Mouse (Mus musculus) kidney, embryonic 15.5 days (tissue): ENCODE measurements around the gene Tapbpl. TPM values are rescaled to one million over a fixed set of nuclear protein-coding genes. Genes with fewer than 3 reads are reported as not detected.
"Not testable (repeated sequence)": the region's sequence is repeated elsewhere in the genome, so short reads cannot be mapped to it uniquely, and the experiment has no call there.

Experiments
- ATAC-seq: fragments of 200-750 bp; cut with Nextera tagmentation; replicated peaks from 2 replicates; pipeline ENCODE4 v1.8.0; 2017; ENCODE audit warnings: moderate TSS enrichment; ENCODE audit not compliant: low FRiP score
- H3K27ac ChIP-seq: fragments of 300-500 bp; sonication (generic); 2 replicates; pipeline ENCODE4 v1.5.1; 2015; ENCODE audit warnings: mild to moderate bottlenecking, inconsistent platforms
- H3K27me3 ChIP-seq: fragments of 300-500 bp; sonication (generic); 2 replicates; pipeline ENCODE4 v1.6.1; 2015; ENCODE audit warnings: inconsistent platforms
- H3K36me3 ChIP-seq: fragments of 300-500 bp; sonication (generic); 2 replicates; pipeline ENCODE4 v1.6.1; 2015; ENCODE audit warnings: inconsistent platforms
- H3K4me1 ChIP-seq: fragments of 300-500 bp; sonication (generic); 2 replicates; pipeline ENCODE4 v1.6.1; 2015; ENCODE audit warnings: inconsistent platforms
- H3K4me2 ChIP-seq: fragments of 300-500 bp; sonication (generic); 2 replicates; pipeline ENCODE4 v1.6.1; 2015; ENCODE audit warnings: moderate library complexity, mild to moderate bottlenecking, inconsistent platforms
- H3K4me3 ChIP-seq: fragments of 300-500 bp; sonication (generic); replicated peaks from 2 replicates; pipeline ENCODE4 v1.5.1; 2015; ENCODE audit warnings: mild to moderate bottlenecking, inconsistent platforms
- H3K9ac ChIP-seq: fragments of 300-500 bp; sonication (generic); 2 replicates; pipeline ENCODE4 v1.6.1; 2015; ENCODE audit warnings: mild to moderate bottlenecking, inconsistent platforms
- H3K9me3 ChIP-seq: fragments of 300-500 bp; sonication (generic); replicated peaks from 2 replicates; pipeline ENCODE4 v1.6.1; 2016; ENCODE audit warnings: inconsistent platforms
- WGBS: fragments of 180-500 bp; shearing (Covaris S2); methylation state at CpG from one replicate; pipeline ENCODE4 v1.1.7; 2015; ENCODE audit warnings: mixed read lengths; 5-methylcytosine and 5-hydroxymethylcytosine counted together
- polyA plus RNA-seq: library from polyadenylated mRNA; unstranded; fragments of >200 nt; fragmentation: Nextera tagmentation; extraction: Ambion mirVana; gene quantifications from 2 replicates; pipeline ENCODE4 v1.2.1, GENCODE M21; 2015

Gene Tapbpl
- polyA plus RNA-seq = 5.4 and 6.1 TPM in 2 replicates

GRCm38 (mm10) chr6:125231117-125232044 is at the start of gene Tapbpl:
Gene Tapbpl (minus strand): TSS chr6:125231860.
- WGBS = 6% methylated on average over 16 of the region's 16 CpGs

GRCm38 (mm10) chr6:125279729-125280128 is 48.1 kb upstream of the Tapbpl start:
- Histone ChIP-seq H3K9ac (no peak overlapping the region), H3K27me3 (no peaks in the 10 kb centered on the region), H3K4me1 (peaks cover 3% of the 10 kb centered on the region; the same call in 1 of the 2 replicates), H3K9me3 (no peaks in the 10 kb centered on the region), H3K4me2 (no peak overlapping the region), H3K27ac (no peak overlapping the region), H3K36me3 (no peaks in the 10 kb centered on the region), H3K4me3 (no peak overlapping the region)
- 59% methylated on average over 8 of the region's 8 CpGs for WGBS
- no peak for ATAC-seq

More at GRCm38 (mm10) chr6:125231117-125232044, at the start of gene Tapbpl:
- Histone ChIP-seq H3K9me3 (no peaks in the 10 kb centered on the region), H3K4me3 (peak within 1 kb of the TSS; percentile 55), H3K4me1 (peaks cover 36% of the 10 kb centered on the region), H3K36me3 (no peaks in the 10 kb centered on the region), H3K4me2 (peak within 1 kb of the TSS; percentile 96), H3K9ac (peak within 1 kb of the TSS; percentile 72), H3K27me3 (no peaks in the 10 kb centered on the region), H3K27ac (peak within 1 kb of the TSS; percentile 73)
- ATAC-seq = peak; percentile 65

- Histone ChIP-seq H3K4me2 (no peak overlapping the region), H3K4me3 (no peak overlapping the region), H3K27ac (no peak overlapping the region), H3K27me3 (0 out of 2 replicates have a peak, but pooled peaks cover 3% of the 10 kb centered on the region), H3K4me1 (peaks cover 7% of the 10 kb centered on the region), H3K36me3 (no peaks in the 10 kb centered on the region), H3K9me3 (no peaks in the 10 kb centered on the region), H3K9ac (no peak overlapping the region)
- 57% methylated on average over 15 of the region's 15 CpGs for WGBS
- no peak for ATAC-seq
Observed at GRCm38 (mm10) chr6:125274841-125275563, 43.3 kb upstream of the Tapbpl start.

- Histone ChIP-seq H3K27me3 (0 out of 2 replicates have a peak, but pooled peaks cover 3% of the 10 kb centered on the region), H3K27ac (no peak overlapping the region), H3K9ac (no peak overlapping the region), H3K36me3 (no peaks in the 10 kb centered on the region), H3K9me3 (no peaks in the 10 kb centered on the region), H3K4me2 (peak overlapping the region; percentile 53; the same call in 1 of the 2 replicates), H3K4me1 (peaks cover 7% of the 10 kb centered on the region), H3K4me3 (no peak overlapping the region)
- no peak for ATAC-seq
- WGBS = 72% methylated on average over 10 of the region's 10 CpGs
Observed at GRCm38 (mm10) chr6:125272228-125272785, 40.6 kb upstream of the Tapbpl start.

DNA sequence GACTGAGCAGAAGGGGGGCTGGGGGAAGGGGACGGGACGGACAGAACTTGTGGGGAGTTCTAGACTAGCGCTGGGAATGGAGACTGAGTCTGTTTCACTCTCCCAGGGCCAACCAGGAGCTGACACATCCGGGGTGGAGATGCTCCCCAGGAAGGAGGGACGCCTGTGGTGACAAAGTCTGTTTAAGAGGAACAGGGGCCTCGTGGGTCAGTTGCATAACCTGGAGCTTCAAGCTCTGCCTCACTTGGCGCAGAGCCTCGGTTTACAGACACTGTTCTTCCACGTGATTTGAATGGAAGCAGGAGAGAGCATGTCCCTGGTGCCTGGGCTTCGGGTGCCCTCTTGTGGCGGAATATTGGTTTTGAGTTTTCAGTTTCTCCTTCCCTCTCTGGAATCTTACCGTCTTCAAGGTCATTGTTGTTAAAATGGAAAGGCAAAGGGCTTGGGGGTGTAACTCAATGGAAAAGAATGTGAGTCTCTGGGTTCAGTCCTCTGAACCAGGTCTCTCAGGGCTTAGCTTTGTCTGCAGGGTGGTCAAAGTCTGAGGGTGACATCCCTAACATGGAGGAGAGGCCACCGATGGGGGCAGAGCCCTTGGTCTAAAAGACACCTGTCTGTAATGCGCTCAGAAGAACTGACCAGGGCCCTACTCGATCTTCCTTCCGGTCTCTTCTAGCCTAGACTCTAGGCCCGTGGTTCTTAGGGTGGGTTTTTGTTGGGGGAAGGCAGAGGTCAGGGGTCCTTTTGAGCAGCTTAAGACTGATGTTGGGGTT is 40.0 kb upstream of the Tapbpl start:
- no peak overlapping the region; the same call in 1 of the 2 replicates for H3K9ac ChIP-seq

DNA sequence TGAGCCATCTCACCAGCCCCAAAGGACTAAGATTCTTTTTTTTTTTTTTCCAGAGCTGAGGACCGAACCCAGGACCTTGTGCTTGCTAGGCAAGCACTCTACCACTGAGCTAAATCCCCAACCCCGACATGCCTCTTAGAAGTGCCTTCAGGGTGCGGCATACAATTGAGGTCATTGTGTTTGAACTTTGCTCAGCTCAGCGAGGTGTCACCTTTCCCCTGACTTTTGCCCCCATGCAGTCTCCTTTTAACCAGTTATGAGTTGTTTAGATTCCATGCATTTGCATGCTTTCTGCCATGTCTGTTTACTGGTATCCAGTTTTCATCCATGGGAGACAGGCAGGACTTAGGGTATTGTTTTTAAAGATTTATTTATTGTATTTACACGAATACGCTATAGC is 37.1 kb upstream of the Tapbpl start:
- no peak for ATAC-seq
- Histone ChIP-seq H3K4me3 (no peak overlapping the region), H3K27me3 (peaks cover 3% of the 10 kb centered on the region; the same call in 1 of the 2 replicates), H3K36me3 (no peaks in the 10 kb centered on the region), H3K27ac (no peak overlapping the region), H3K9me3 (no peaks in the 10 kb centered on the region), H3K9ac (no peak overlapping the region), H3K4me1 (peaks cover 7% of the 10 kb centered on the region), H3K4me2 (no peak overlapping the region)
- WGBS = 50% methylated on average over 6 of the region's 6 CpGs

More for the DNA sequence above, 40.0 kb upstream of the Tapbpl start:
- peaks cover 3% of the 10 kb centered on the region; the same call in 1 of the 2 replicates for H3K27me3 ChIP-seq
- H3K9me3 ChIP-seq = no peaks in the 10 kb centered on the region
- H3K27ac ChIP-seq = no peak overlapping the region
- WGBS = 19% methylated on average over 17 of the region's 17 CpGs
- H3K36me3 ChIP-seq = no peaks in the 10 kb centered on the region
- peak; percentile 85 for ATAC-seq
- H3K4me3 ChIP-seq = peak overlapping the region; percentile 15; the same call in 1 of the 2 replicates
- H3K4me1 ChIP-seq = peaks cover 7% of the 10 kb centered on the region
- peak overlapping the region; percentile 53 for H3K4me2 ChIP-seq

DNA sequence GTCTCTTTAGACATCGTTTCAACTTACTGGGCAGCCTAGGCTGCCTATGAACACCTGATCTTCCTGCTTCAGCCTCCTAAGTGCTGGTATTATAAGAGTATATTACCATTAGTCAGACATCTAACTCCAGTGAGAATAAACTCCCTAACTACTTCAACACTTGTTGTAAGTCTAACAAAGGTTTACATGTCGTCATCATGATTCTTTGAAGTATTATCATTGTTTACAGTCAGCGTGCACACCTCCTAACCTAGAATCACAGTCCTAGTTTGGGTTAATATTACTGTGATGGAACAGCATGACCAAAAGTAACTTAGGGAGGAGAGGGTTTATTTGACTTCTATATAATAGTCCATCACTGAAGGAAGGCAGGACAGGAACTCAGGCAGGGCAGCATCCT is 35.8 kb upstream of the Tapbpl start:
- Histone ChIP-seq H3K4me2 (no peak overlapping the region), H3K27me3 (peaks cover 3% of the 10 kb centered on the region; the same call in 1 of the 2 replicates), H3K9ac (no peak overlapping the region), H3K27ac (no peak overlapping the region), H3K36me3 (no peaks in the 10 kb centered on the region), H3K9me3 (no peaks in the 10 kb centered on the region), H3K4me3 (no peak overlapping the region), H3K4me1 (peaks cover 7% of the 10 kb centered on the region)
- ATAC-seq = no peak
- 84% methylated on average over 3 of the region's 3 CpGs for WGBS

DNA sequence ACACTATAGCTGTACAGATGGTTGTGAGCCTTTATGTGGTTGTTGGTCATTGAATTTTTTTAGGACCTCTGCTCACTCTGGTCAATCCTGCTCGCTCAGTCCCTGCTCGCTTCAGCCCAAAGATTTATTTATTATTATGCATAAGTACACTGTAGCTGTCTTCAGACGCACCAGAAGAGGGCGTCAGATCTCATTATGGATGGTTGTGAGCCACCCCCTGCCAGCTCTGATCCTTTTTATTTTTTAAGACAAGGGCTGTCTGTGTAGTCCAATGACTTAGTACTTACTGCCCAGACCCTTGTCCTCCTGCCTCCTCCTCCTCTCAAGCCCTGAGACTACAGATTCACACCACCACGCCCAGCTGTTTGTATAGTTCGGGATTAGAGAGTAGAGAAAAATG is 34.9 kb upstream of the Tapbpl start:
- 69% methylated on average over 6 of the region's 6 CpGs for WGBS
- H3K4me3 ChIP-seq, H3K9me3 ChIP-seq, H3K9ac ChIP-seq, ATAC-seq, H3K36me3 ChIP-seq, H3K4me1 ChIP-seq, H3K27me3 ChIP-seq, H3K4me2 ChIP-seq, H3K27ac ChIP-seq: not testable (repeated sequence)

DNA sequence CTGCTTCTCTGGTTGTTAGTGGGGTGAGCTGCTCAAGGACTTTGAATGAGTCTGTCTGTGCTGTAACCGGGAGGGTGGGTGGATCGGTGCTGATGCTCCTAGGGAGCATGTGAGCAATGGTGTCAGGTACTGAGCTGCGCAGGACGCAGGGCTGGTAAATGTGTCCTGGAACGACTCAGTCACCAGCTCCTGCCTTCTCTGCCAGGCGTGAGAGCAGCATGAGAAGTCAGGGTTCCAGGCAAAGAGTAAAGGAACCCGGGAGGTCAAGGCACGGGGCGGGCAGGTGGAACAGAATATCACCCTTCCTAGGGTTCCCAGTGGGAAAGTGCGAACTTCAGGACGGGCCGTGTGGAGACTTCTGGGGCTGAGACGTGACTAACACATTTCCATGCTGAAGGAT is 34.4 kb upstream of the Tapbpl start:
- H3K4me3 ChIP-seq = no peak overlapping the region
- no peaks in the 10 kb centered on the region for H3K4me1 ChIP-seq
- H3K4me2 ChIP-seq = no peak overlapping the region
- H3K36me3 ChIP-seq = no peaks in the 10 kb centered on the region
- no peaks in the 10 kb centered on the region; the same call in 1 of the 2 replicates for H3K27me3 ChIP-seq
- WGBS = 72% methylated on average over 13 of the region's 13 CpGs
- no peak overlapping the region for H3K27ac ChIP-seq
- H3K9ac ChIP-seq = no peak overlapping the region
- no peaks in the 10 kb centered on the region for H3K9me3 ChIP-seq
- ATAC-seq = no peak

- H3K4me1 ChIP-seq = no peaks in the 10 kb centered on the region
- ATAC-seq = no peak
Observed at GRCm38 (mm10) chr6:125265239-125265638, 33.6 kb upstream of the Tapbpl start.

GRCm38 (mm10) chr6:125264219-125264618 is 32.6 kb upstream of the Tapbpl start:
- H3K36me3 ChIP-seq = no peaks in the 10 kb centered on the region
- no peak overlapping the region for H3K4me3 ChIP-seq
- no peak for ATAC-seq
- WGBS = 83% methylated on average over 9 of the region's 9 CpGs
- H3K4me2 ChIP-seq = no peak overlapping the region
- no peak overlapping the region for H3K27ac ChIP-seq
- no peak overlapping the region for H3K9ac ChIP-seq
- H3K4me1 ChIP-seq = no peaks in the 10 kb centered on the region
- no peaks in the 10 kb centered on the region; the same call in 1 of the 2 replicates for H3K27me3 ChIP-seq
- no peaks in the 10 kb centered on the region for H3K9me3 ChIP-seq

More at GRCm38 (mm10) chr6:125265239-125265638, 33.6 kb upstream of the Tapbpl start:
- no peak overlapping the region for H3K4me3 ChIP-seq
- H3K4me2 ChIP-seq = no peak overlapping the region
- no peaks in the 10 kb centered on the region for H3K36me3 ChIP-seq
- H3K27ac ChIP-seq = no peak overlapping the region
- H3K9ac ChIP-seq = no peak overlapping the region
- H3K9me3 ChIP-seq = no peaks in the 10 kb centered on the region
- H3K27me3 ChIP-seq = no peaks in the 10 kb centered on the region; the same call in 1 of the 2 replicates
- 42% methylated on average over 10 of the region's 10 CpGs for WGBS
